Mouse (Mus musculus) C2C12 (cell line): ENCODE results near the gene Btbd16.

Experiments
- CTCF ChIP-seq: IDR thresholded peaks from one replicate; pipeline ENCODE4 v1.5.1; 2011; ENCODE audit not compliant: control insufficient read depth, insufficient read depth, insufficient read length
- MAX ChIP-seq: IDR thresholded peaks from one replicate; pipeline ENCODE4 v1.6.1; 2011; ENCODE audit warnings: mild to moderate bottlenecking, control low read depth

- TF ChIP-seq CTCF (no peak), MAX (no peak)
These were observed 61.3 kb downstream of the Btbd16 start for GRCm38 (mm10) chr7:130834958-130835861.
